Mouse (Mus musculus) erythroblast, embryonic 14.5 days (primary cell): ENCODE data around the gene Cilp2.

ENCODE experiments used
- GATA1 ChIP-seq: IDR thresholded peaks from 2 replicates; pipeline ENCODE4 v1.6.1; 2012; ENCODE audit warnings: low read length, inconsistent platforms, mixed read lengths
- TAL1 ChIP-seq: IDR thresholded peaks from 3 replicates; pipeline ENCODE4 v1.6.1; 2012; ENCODE audit warnings: low read length, inconsistent platforms, mixed read lengths

GRCm38 (mm10) chr8:69867696-69868326 is 19.7 kb downstream of the Cilp2 start:
- no peak for TF ChIP-seq TAL1
- no peak for TF ChIP-seq GATA1
